Mouse (Mus musculus) frontal cortex, postnatal 25 days (tissue): ENCODE results near the gene Reck.

Source experiments
- DNase-seq, 2 experiments: peaks; one replicate each; pipeline ENCODE4 v3.0.0; 2022; ENCODE audit warnings: low spot score in 2 of 2

The Reck gene

GRCm38 (mm10) chr4:43875160-43875918, at the start of gene Reck:
TSS of gene Reck (plus strand) at chr4:43875530.
- DNase-seq = peak; percentile 76 to 81

GRCm38 (mm10) chr4:43828806-43829205, 46.5 kb upstream of the Reck start:
- no peak for DNase-seq

- no peak for DNase-seq
Observed at GRCm38 (mm10) chr4:43832031-43832430, 43.3 kb upstream of the Reck start.

GRCm38 (mm10) chr4:43833752-43834151, 41.6 kb upstream of the Reck start:
- DNase-seq = no peak

- no peak for DNase-seq
Observed at GRCm38 (mm10) chr4:43834749-43835148, 40.6 kb upstream of the Reck start.

- no peak for DNase-seq
Observed at GRCm38 (mm10) chr4:43838326-43838725, 37.0 kb upstream of the Reck start.

GRCm38 (mm10) chr4:43840101-43840500, 35.2 kb upstream of the Reck start, which contains the start of gene Olfr157:
TSS of gene Olfr157 (minus strand) at chr4:43840201.
- DNase-seq = no peak

- no peak for DNase-seq
Observed at GRCm38 (mm10) chr4:43851265-43851664, 24.1 kb upstream of the Reck start, which contains the start of gene Olfr155. TSS of gene Olfr155 (plus strand) at chr4:43851565.

- no peak for DNase-seq
Observed at GRCm38 (mm10) chr4:43854101-43854500, 21.2 kb upstream of the Reck start.

- DNase-seq = no peak
Observed at GRCm38 (mm10) chr4:43859886-43860285, 15.4 kb upstream of the Reck start.

GRCm38 (mm10) chr4:43860744-43861519, 14.4 kb upstream of the Reck start:
- DNase-seq = peak; percentile 66 to 68

- DNase-seq = no peak
Observed at GRCm38 (mm10) chr4:43863298-43863697, 12.0 kb upstream of the Reck start.

GRCm38 (mm10) chr4:43869821-43870220, 5.5 kb upstream of the Reck start:
- DNase-seq = no peak

GRCm38 (mm10) chr4:43874501-43874900, 829 bp upstream of the Reck start:
- no peak for DNase-seq

- DNase-seq = peak in 1 of 2 experiments; percentile 7
Observed at GRCm38 (mm10) chr4:43875919-43876411, 635 bp downstream of the Reck start.

- DNase-seq = no peak
Observed at GRCm38 (mm10) chr4:43877230-43877629, 1.9 kb downstream of the Reck start.

- no peak for DNase-seq
Observed at GRCm38 (mm10) chr4:43878121-43878776, 2.9 kb downstream of the Reck start.

GRCm38 (mm10) chr4:43879566-43879965, 4.2 kb downstream of the Reck start:
- DNase-seq = no peak

GRCm38 (mm10) chr4:43884196-43884595, 8.9 kb downstream of the Reck start:
- DNase-seq = no peak

GRCm38 (mm10) chr4:43891247-43891646, 15.9 kb downstream of the Reck start:
- no peak for DNase-seq

- DNase-seq = no peak
Observed at GRCm38 (mm10) chr4:43897209-43897608, 21.9 kb downstream of the Reck start.

GRCm38 (mm10) chr4:43899197-43899596, 23.9 kb downstream of the Reck start:
- no peak for DNase-seq
